Mouse (Mus musculus) lung, postnatal 14 days (tissue): ENCODE data around the gene Srxn1.

ENCODE experiments used
- DNase-seq: peaks from one replicate; pipeline ENCODE4 v3.0.0; 2021

The Srxn1 gene

DNA sequence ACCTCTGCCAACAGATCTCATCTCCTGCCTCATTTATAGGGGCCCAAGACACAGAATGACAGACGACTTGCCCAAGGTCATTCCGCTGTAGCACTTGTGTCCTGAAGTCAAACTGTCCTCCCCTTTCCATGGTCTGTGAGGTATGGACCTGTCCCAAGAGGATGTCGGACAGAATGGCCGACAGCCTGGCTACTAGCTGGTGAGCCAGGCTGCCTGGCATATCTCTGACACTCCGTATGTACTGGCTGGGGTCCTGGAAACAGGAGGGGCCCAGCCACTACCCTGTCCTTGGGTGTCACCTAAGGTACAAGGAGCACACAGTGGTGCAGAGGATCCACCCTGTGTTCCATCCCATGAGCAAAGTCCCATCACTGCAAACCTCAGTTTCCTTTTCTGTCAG is 14.8 kb upstream of the Srxn1 start:
- no peak for DNase-seq

DNA sequence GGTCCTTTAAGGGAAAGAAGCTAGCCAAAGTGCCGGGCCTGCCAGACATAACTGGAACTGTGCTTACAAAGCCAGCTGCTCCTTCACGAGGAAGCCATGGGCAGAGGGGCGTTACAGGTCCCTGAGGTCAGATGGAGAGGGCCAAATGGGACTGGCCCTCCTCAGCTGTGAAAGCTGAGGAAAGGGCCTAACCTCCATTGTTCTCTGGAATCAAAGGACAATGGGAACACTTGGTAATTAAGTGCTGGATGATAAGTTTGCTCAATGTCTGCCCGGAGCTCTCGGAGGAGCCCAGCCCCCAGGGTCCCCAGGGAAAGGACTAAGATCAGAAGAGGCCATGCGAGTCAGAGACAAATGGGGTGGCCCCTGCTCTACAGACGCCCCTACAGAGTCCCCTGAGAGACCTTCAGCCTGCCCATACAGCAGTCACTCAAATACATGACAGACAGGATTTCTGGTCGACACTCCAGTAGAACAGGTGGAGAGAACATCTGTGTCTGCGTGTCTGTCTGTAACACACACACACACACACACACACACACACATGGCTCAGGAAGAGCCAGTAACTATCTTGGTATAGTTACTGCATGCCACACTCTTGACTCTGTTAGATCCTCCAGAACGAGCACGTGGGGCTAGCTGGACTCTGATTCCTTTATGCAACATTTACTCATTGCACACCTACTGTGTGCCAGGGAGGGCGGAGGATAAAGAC is 13.8 kb upstream of the Srxn1 start:
- DNase-seq = no peak

DNA sequence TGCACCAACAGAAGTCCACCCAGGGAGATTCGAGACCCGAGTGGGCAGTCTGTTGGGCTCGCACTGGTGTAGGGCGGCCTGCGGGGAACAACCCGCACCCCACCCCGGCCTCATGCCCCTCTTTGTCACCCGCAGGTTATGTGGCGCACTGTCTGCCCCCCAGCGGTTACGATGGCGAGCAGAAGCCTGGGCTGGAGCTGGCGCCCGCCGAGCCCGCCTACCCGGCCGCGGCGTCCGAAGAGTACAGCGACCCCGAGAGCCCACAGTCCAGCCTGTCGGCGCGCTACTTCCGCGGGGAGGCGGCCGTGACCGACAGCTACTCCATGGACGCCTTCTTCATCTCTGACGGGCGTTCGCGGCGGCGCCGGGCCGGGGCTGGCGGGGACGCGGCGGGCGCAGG is 12.4 kb upstream of the Srxn1 start:
- DNase-seq = no peak

DNA sequence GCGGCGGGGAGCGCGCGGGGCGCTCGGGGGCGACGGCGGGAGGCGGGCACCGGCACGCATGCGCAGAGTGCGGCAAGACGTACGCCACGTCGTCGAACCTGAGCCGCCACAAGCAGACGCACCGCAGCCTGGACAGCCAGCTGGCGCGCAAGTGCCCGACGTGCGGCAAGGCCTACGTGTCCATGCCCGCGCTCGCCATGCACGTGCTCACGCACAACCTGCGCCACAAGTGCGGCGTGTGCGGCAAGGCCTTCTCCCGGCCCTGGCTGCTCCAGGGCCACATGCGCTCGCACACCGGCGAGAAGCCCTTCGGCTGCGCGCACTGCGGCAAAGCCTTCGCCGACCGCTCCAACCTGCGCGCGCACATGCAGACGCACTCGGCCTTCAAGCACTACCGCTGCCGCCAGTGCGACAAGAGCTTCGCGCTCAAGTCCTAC is 11.9 kb upstream of the Srxn1 start:
- DNase-seq = no peak

DNA sequence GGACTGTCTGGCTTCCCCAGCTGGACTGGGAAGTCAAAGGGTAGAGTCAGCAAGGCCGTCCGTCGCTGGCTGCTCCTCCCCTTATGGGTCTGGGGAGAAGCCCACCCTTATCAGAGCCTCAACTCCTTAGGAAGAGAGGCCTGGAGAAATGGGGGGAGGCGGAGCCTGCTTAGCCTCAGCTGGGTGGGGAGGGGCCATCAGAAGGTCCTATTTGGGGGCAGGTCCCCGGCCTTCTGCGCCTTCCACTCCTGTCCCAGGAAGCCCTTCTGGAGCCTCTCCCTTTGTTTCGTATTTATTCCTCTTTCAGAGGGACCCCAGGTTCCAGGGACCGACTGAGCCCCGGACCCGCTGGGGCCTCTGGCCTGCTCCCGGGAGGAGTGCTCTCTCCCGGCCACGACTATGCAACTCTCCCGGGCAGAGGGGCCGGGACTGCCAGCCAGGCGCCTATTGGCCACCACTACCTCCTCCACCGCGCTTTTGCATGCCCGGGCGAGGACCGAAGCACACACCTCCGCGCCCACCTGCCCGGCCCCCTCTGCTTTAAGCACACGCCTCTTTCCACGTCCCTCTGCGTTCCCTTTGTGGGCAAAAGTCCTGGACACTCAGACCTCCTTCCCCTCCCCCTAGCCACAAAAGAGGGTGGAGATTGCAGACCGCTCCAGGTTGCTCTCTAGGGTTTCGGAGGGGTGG is 10.3 kb upstream of the Srxn1 start:
- DNase-seq = no peak

DNA sequence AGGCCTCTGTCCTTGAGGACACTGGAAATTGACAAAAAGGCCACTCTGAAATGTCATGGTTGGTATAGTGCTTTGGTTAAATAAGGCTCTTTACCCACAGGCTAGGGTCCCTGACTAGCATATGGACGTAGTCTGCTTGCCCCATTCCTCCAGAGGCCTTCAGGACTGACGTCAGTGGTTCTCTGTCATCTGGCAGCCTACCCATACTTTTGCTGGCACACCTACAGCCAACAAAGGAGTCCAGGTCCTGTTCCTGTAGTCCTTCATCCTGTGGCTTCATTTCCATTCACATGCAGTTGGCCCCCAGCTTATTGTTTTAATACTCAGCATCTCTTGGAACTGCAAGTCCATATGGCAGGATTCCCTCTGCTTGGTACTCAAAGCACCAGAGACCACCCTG is 8.4 kb upstream of the Srxn1 start:
- no peak for DNase-seq

DNA sequence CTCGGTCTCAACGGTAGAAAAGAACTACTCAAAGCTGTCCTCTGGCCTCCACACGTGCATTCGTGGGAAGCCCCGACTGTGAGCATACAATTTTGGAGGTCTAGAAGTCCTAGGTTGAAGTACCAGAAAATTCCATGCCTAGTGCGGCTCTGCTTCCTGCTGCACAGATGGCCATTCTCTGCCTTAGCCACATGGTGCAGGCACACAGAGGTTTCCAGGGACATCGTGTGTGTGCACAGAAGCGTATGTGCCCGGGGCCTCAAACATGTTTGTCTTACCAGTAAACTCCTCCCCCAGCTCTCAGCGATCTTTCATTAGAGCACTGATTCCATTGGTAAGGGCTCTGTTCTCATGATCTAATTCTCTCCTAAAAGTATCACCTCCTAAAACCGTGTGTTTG is 7.4 kb upstream of the Srxn1 start:
- no peak for DNase-seq

DNA sequence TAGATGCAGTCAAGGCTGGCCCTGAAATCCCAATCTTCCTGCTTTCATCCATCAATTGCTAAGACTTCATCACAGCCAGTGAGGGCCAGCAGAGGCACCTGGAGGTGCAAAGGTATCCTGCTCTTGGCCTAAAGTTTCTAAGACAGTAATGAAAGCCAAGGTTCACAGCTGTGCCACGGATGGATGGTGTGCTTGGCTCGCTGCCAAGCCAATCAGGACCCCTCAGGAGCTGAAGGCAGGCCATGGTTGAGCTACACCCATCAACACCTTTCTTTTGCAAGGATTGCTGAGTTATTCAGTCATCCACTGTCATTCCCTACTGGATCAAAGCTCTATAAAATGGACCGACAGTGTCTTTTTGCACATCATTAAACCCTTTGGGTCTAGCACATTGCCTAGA is 5.8 kb upstream of the Srxn1 start:
- DNase-seq = no peak

DNA sequence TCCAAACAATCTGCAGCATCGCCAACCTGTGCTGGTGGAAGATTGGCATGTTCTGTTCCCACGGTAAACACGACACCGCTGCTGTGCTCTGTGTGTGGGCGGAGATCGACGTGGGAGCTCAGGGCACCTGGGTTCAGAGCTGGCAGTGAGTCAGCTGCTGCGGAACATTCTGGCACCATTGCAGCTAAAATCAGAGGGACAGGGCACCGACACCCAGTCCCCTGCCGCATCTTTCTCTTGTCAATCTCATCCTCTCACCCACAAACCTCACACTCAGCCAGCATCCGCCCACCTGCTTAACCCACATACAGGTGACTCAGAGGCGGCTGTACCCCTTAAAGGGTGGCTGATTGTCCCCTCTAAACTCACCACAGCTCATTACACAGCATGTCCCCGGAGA is 3.6 kb upstream of the Srxn1 start:
- no peak for DNase-seq

DNA sequence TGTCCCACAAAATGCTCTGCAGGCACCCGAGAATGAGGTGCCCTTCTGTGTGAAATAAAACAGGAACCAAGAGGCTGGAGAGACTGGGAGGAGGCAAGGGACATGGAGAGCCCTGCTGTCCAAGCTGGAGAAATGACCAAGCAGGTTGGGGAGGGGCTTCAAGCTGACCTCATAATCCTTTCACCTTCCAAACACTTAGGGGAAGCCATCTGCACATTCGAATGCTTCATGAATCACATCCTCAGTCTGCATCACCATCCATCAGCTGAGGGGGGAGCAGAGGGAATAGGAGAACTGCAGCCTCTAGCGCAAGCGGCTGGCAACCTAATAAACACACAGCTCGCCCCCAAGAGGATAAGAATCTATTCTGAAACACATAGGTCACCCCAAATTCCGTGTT is 2.9 kb upstream of the Srxn1 start:
- no peak for DNase-seq

DNA sequence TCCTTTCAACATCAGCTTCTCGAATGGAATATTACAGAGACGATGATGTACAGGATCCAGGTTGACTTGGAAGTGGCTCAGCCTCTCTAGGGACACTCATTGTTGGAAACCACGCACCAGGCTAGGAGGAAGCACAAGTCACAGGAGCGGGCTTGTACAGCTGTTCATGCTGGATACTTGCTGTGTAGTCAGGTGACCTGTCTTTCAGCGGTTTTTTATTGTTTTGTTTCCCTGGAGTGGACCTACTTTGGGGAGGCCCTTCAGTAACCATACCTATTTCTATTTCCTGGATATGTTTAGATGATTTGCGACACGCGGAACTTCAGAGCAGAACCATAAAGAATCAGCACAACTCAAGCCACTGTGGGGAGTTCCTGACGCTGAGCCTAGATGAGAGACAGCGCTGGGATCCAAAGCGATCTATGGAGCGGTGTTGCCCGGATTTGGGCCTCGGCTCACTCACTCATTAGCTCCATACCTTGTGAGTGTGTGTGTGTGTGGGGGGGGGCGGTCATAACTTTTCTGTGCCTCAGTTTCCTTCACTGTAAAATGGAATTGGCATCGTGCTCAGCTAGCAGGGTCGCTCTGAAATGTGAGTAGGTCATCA is 502 bp upstream of the Srxn1 start:
- no peak for DNase-seq

DNA sequence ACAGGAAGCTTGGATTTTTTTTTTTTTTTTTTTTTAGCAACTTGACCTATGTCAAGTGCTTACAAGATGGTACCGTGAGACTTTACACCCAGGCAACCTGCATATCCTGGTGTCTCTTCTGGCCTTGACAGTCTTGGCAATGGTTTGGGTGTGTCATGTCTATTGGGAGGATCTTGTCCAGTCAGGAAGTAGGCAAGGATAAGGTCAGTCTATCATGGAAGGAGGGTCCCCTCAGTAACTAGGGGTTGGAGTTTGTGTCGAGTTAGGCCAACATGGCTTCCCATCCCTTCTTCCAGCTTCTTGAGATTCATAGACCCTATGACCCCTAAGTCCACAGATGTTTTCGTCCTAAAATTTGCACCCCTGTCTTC is 894 bp downstream of the Srxn1 start:
- no peak for DNase-seq

DNA sequence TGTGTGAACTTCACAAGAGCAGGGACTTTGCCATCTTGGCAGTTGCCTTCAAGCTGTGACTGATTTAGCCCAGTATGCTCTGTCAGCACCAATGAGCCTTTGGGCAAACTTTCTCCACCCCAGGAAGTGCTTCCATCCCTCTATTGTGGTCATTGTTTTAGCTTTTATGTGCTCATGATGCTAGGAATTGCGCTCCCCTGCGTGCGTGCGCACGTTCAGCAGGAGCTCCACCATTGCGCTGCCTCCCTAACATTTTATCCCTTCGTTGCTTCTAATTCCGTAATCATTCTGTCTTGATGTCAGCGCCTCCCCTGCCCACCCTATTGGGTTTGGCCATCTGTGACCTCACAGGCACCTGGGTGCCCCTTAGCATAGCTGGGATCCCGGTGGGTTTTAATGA is 1.3 kb downstream of the Srxn1 start:
- no peak for DNase-seq

DNA sequence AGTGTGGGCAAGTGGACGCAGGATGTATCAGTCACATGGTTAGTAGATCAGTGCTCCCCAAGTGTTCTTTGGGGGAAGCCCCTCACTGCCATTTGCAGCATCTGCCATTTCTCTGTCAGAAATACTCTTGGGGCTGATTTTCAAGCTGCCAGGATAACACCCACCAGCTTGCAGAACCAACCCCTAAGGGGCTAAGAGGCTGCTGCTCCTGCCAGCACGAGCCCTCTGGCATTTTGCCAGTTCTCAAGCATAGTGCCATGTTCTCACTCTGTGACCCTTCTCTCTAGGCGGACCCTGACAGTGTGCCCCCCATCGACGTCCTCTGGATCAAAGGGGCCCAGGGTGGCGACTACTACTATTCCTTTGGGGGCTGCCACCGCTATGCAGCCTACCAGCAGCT is 3.4 kb downstream of the Srxn1 start:
- DNase-seq = no peak

DNA sequence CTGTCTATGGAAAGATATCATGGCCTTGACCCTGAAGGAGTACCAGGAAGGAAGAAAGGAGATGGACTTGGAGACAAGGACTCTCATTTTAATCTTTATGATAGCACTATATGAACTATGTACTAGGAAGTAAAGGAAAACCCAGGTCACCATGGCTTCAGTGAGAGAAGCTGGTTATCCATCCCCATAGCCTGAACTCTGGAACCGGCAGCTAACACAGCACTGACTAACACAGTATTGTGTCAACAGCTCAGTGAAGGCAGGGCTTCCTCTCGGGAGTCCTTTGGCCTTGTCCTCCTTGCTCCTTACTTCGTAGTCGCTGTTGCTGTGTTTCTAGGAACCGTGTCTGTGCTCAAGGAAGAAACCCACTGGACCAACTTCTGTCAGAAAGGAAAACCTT is 4.1 kb downstream of the Srxn1 start:
- no peak for DNase-seq

DNA sequence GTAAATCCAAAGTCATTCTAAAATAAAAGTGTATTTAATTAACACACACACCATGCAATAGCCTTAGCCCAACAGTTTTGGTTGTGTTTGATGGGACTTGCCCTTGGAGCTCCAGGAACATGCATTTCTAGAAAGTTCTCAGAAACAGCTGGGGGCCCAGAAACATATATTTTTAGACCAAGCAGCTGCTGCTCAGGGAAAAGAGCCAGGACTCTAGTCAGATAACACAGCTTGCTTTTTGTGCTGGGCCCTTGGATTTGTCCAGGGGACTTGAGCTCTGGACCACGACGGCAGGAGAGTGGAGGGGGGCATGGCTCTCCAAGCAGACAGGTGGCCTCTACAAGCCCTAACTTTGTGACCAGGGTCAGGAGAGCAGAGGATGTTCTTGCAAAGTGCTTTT is 6.0 kb downstream of the Srxn1 start:
- DNase-seq = no peak

DNA sequence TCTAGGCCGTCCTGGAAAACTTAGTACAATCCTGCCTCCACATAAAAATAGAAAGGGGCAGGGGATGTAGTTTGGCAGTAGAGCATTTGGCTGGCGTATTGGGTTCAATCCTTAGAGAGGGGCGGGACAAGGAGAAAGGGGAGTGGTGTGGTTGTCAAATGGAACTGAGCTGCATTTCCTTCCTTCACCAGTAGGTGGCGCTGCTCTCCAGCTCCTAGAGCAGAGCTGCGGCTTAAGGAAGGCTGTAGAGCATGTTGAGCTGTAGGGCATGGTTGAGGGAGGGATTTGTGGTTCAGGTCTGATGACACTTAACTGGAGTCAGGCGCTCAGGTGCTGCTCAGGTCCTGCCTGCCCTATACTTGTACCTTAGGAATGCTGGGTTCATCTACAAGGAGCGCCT is 6.6 kb downstream of the Srxn1 start:
- peak; percentile 94 for DNase-seq

DNA sequence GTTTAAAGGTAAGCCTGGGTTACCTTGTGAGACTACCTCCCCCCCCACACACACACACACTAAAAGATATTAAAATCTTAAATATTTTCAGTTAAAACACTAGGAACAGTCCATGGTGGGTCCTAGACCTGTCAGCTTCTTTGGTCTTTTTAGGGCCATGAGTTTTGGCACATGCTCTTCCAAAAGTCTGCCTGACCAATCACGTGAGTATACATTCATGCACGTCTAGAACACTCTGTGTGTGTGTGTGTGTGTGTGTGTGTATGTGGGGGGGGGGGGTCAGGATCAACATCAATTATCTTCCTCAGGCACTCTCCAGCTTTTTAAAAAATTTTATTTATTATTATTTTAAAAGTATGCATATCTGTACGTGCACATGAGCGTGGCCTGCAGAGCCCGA is 7.2 kb downstream of the Srxn1 start:
- no peak for DNase-seq

DNA sequence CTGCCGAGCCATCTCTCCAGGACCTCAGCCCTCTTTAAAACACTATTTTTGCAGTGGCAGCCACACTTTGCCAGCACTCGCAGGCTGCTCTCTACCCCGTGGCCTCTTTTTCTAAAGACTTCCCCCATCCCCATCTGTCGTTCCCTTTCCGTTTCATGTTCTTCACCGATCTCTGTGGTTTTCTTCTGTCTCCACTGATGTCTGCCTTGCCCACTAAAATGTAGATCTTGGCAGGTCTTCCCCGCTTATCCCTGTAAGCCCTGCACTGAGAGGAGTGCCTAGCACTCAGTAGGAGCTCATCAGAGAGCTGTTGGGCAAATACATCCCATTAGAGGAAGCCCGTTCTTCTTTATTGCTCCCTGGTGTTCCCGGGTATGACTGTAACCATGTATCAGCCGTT is 7.7 kb downstream of the Srxn1 start:
- DNase-seq = no peak

DNA sequence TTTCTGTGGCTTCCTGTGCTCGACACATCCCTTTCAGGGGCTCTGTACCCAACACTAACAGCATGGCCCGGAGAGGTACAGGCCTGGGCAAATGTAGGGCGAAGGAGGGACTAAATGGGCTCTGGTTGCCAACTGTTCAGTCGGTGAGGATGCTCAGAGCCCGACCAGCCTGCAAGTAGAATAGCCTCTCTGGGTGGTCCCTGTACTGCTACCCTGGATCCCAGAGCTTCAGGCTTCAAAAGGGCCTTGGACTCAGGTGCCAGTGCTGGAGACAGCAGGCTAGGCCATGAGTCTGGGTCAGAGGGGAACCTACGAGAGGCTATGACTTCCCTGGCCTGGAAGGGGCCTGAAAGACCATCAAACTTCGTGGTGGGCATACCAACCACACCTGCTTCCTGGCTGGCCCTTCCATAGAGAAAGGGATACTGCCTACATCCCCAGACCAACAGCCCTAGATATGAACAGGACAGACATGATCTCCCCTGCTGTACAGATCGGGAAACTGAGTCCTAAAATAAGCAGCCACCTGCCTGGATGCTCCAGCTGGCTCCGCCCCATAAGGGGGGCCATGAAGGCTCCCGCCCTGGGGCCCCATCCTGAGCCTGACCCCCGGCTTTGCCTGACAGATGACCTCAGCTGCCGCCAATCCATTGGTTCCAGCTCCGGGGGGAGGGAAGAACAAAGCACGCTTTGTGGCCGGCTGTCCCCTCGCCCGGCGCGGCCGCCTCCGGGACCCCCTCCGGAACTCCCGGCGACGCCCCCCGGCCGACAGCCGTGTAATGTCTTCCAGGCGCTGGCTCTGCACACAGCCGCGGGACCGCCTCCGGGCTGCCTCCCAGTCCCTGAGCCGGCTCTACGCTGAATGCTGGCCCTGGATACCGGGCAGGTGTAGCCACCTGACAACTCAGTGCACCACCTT is 9.0 kb downstream of the Srxn1 start:
- DNase-seq = no peak

DNA sequence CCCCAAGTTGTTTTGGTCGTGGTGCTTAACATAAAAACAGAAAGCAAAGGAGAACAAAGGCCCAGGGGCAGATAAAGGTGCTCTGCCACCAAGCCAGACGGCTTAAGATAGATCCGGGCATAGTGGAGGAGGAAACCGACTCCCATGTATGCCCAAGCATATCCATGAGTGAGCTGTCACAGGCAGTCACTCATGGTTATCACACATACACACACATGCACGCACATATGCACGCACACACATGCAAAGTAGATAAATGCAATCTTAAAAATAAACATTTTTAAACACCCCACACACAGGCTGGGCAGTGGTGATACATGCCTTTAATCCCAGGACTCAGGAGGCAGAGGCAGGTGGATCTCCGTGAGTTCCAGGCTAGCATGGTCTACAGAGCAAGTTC is 12.4 kb downstream of the Srxn1 start:
- no peak for DNase-seq

DNA sequence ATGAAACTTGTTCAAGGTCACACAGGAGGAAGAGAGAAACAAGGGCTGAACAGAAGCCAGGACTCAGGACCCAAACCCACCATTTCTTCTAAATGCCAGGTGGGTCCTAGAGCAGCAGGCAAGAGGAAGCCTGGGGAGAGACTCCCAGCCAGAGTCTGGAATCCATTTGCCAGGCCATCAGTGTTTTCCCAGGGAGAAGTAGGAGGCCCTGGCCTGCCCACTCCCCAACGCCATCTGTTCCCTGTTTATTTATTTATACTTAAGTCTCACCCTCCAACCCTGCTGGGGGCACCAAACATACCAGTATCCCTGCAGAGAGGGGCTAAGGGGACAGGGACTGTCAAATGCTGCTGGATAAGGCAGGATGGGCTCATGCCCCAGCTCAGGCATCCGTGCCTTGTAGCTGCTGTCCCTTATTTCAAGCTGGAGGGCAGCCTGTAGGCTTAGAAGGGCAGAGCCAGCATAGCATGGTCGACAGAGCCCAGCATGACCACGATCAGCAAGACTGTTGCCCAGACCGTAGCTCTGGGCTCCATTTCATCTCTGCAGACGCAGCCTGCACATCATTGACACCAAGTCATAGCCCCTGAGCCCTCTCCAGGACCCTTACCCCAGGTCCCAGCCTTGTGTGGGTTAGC is 14.0 kb downstream of the Srxn1 start:
- DNase-seq = no peak

DNA sequence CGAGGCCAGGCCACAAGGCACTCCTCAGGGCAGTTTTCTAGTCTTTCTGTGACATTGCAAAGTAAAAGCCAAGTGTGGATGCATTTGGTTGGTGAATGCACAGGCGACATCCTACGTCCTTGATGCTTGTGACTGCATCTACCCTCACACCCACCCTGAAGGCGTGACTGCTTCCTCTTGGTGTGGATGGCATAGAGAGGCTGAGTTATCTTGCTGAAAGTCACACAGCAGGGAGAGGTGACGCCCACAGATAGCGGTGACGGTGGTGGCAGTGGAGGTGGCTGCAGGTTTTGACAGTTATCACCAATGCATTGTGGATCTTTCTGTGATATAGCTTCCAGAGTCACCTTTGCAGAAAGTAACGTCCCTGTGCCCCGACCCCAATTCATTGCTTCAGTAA is 17.6 kb downstream of the Srxn1 start:
- DNase-seq = no peak
